Mouse (Mus musculus): ENCODE data around the gene Lnpk.

The Lnpk gene

GRCm38 (mm10) chr2:74490186-74490585 is 89.0 kb downstream of the Lnpk start:
- no peak for DNase-seq (ENCODE audit: low spot score in 2 of 2)

DNA sequence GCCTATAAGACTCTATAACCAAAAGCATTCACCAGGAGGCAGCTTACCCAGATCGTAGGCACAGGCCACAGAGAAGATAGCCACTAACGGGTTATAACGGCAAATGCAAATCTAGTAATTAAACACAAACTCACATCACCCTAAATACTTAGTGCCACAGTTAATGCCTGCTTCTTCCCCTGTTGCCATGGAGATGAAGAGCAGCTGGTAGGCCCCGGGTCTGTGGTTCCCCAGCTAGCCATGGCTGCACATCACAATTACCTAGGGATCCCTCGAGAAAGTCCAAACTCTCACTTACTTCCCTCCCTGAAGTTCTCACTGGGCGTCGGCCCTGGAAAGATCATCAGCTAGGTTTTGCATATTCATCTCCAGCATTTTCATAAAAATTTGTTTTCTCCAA is 90.8 kb downstream of the Lnpk start:
- DNase-seq (ENCODE audit: low spot score in 2 of 2): no peak

DNA sequence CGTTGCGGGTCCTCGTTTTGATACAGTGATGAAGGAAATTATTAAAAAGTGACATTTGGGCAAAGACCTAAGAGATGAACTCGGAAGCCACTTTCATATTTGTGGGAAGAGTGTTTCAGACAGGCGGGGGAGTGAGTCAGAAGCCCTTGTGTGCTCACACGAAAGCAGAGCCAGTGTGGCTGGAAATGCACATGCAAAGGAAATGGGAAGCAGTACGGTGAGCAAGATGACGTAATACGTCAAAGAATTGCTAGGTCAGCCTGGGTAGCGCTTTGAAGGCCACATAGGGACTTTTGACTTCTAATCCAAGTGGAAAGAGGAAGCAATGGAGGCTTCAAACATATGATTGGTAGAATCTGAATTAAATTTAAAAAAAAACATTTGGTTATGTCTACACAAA is 96.6 kb downstream of the Lnpk start:
- DNase-seq (ENCODE audit: low spot score in 2 of 2): no peak

GRCm38 (mm10) chr2:74482086-74482485 is 97.1 kb downstream of the Lnpk start:
- DNase-seq (ENCODE audit: low spot score in 2 of 2): no peak
